Comparison of ENCODE assay signal across 15 mouse cellular contexts in the genomic region with DNA sequence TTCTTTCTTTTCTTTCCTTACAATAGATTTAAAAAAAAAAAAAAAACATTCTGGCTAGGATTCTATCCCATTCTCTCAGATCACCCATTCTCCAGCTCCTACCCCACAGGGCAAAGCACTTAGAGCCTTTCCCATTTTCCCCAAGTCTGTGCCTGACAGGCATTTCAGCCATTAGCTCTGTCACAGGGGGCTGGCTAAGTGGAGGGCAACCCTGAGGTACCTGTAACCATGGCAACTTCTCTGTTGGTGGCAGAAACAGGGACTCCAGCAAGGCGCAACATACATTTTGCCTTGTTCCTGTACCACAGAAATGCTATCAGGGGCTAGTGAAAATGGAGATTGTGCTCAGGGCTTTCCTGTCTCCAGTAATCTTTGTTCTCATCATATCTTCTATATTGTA.
A peak's percentile ranks its signal among the peaks of the same experiment; 100 is the strongest.
DNase-seq lines count a peak whose midpoint lies in the region; ATAC-seq and TF ChIP-seq lines count a peak whose summit lies in the region.
"Had no signal": no experiment of that assay in that cellular context is flagged by ENCODE, and none has a peak within 500 bp of the region (broad histone marks: within the 10 kb centered on the region; RNA-seq: fewer than 3 reads in every experiment).

No protein-coding gene starts in this region.

- no peak overlapping the region for H3K9ac ChIP-seq in forebrain, embryonic 11.5 days (ENCODE audit: low read length)
- H3K9ac ChIP-seq in hindbrain, embryonic 14.5 days = no peak overlapping the region
- no peak overlapping the region for H3K9ac ChIP-seq in midbrain, postnatal 0 days (replicated peaks; ENCODE audit: low read length, poor library complexity, severe bottlenecking)

- no peak overlapping the region for H3K4me3 ChIP-seq in forebrain, embryonic 11.5 days (ENCODE audit: low read depth, low read length)
- no peak overlapping the region for H3K4me3 ChIP-seq in hindbrain, embryonic 14.5 days (replicated peaks; ENCODE audit: low read length)
- H3K4me3 ChIP-seq in midbrain, postnatal 0 days (ENCODE audit: low read depth, low read length) = no peak overlapping the region
- H3K4me3 ChIP-seq: heart, adult 2 months had no signal

- no peak overlapping the region; the same call in 1 of the 2 replicates for H3K27ac ChIP-seq in forebrain, embryonic 11.5 days (ENCODE audit: low read depth, low read length)
- H3K27ac ChIP-seq in hindbrain, embryonic 14.5 days = peak overlapping the region; percentile 44; the same call in 1 of the 2 replicates
- H3K27ac ChIP-seq in midbrain, postnatal 0 days (ENCODE audit: low read depth, low read length) = no peak overlapping the region
- H3K27ac ChIP-seq: heart, adult 2 months; kidney, postnatal 0 days had no signal

- no peak overlapping the region for H3K4me2 ChIP-seq in forebrain, embryonic 11.5 days (ENCODE audit: low read depth, low read length, severe bottlenecking)
- H3K4me2 ChIP-seq in hindbrain, embryonic 14.5 days (replicated peaks) = no peak overlapping the region
- H3K4me2 ChIP-seq in midbrain, postnatal 0 days (ENCODE audit: low read depth, low read length, poor library complexity, severe bottlenecking) = no peak overlapping the region

- peak; percentile 88 for ATAC-seq in forebrain, embryonic 11.5 days (replicated peaks; ENCODE audit: low FRiP score)
- peak; percentile 79 for ATAC-seq in hindbrain, embryonic 14.5 days (ENCODE audit: low FRiP score)
- no peak for ATAC-seq in midbrain, postnatal 0 days (ENCODE audit: low FRiP score)
- no peak for ATAC-seq in activated CD4-positive, CD25-positive, alpha-beta regulatory T cell, adult 4 months
- ATAC-seq: lung, postnatal 0 days had no signal

- TF ChIP-seq CTCF in brain, embryonic 14.5 days (IDR thresholded peaks at IDR 0.05; ENCODE audit: borderline replicate concordance, extremely low read depth, insufficient read depth, insufficient read length) = no peak
- no peak for TF ChIP-seq CTCF in midbrain, postnatal 0 days (IDR thresholded peaks at IDR 0.05)

- H3K4me1 ChIP-seq in forebrain, embryonic 11.5 days (replicated peaks; ENCODE audit: control insufficient read depth, insufficient read depth, low read length) = peaks cover 16% of the 10 kb centered on the region; the same call in 1 of the 2 replicates
- H3K4me1 ChIP-seq in hindbrain, embryonic 14.5 days (replicated peaks; ENCODE audit: control insufficient read depth, insufficient read depth, low read length) = peaks cover 16% of the 10 kb centered on the region
- no peaks in the 10 kb centered on the region for H3K4me1 ChIP-seq in midbrain, postnatal 0 days (ENCODE audit: insufficient read depth, low read length)

- 9% methylated on average over 1 of the region's 1 CpGs for WGBS in forebrain, embryonic 11.5 days
- 12% methylated on average over 1 of the region's 1 CpGs for WGBS in hindbrain, embryonic 14.5 days
- WGBS in midbrain, postnatal 0 days = 19% methylated on average over 1 of the region's 1 CpGs

- H3K9me3 ChIP-seq in forebrain, embryonic 11.5 days (ENCODE audit: control insufficient read depth, low read length) = no peaks in the 10 kb centered on the region
- no peaks in the 10 kb centered on the region for H3K9me3 ChIP-seq in hindbrain, embryonic 14.5 days (ENCODE audit: control insufficient read depth, low read length)
- H3K9me3 ChIP-seq in midbrain, postnatal 0 days (ENCODE audit: low read length) = no peaks in the 10 kb centered on the region

- no peaks in the 10 kb centered on the region for H3K27me3 ChIP-seq in forebrain, embryonic 11.5 days (ENCODE audit: control insufficient read depth, insufficient read depth, low read length)
- no peaks in the 10 kb centered on the region for H3K27me3 ChIP-seq in hindbrain, embryonic 14.5 days (ENCODE audit: control insufficient read depth, insufficient read depth, low read length)
- no peaks in the 10 kb centered on the region for H3K27me3 ChIP-seq in midbrain, postnatal 0 days (ENCODE audit: insufficient read depth, low read length)

- peaks cover 3% of the 10 kb centered on the region; the same call in 1 of the 2 replicates for H3K36me3 ChIP-seq in forebrain, embryonic 11.5 days (ENCODE audit: control insufficient read depth, insufficient read depth, low read length)
- no peaks in the 10 kb centered on the region for H3K36me3 ChIP-seq in hindbrain, embryonic 14.5 days (replicated peaks; ENCODE audit: control insufficient read depth, insufficient read depth)
- no peaks in the 10 kb centered on the region for H3K36me3 ChIP-seq in midbrain, postnatal 0 days (ENCODE audit: insufficient read depth, low read length)

- peak; percentile 91 for DNase-seq in brain, embryonic 14.5 days (ENCODE audit: low read depth)
- peak; percentile 61 for DNase-seq in forebrain, embryonic 11.5 days (ENCODE audit: low spot score)
- DNase-seq in hindbrain, embryonic 14.5 days (ENCODE audit: low spot score) = peak; percentile 52
- DNase-seq in midbrain, postnatal 0 days (ENCODE audit: low spot score) = peak; percentile 51
- DNase-seq in kidney, postnatal 14 days = no peak
- DNase-seq in ovary, postnatal 36 days (ENCODE audit: low spot score) = no peak
- DNase-seq: adrenal gland, adult 2 months; cerebellum, postnatal 36 days; heart, adult 2 months; layer of hippocampus, postnatal 36 days; liver; right cerebral cortex, adult 18-20 months had no signal

- no peak for TF ChIP-seq POLR2A in brain, embryonic 14.5 days (IDR thresholded peaks at IDR 0.05; ENCODE audit: borderline replicate concordance, extremely low read depth, insufficient read depth, insufficient read length, poor library complexity, severe bottlenecking)

Comparison
In these comparisons a context has a peak if more than half of its experiments do, and no peak if none do; other contexts are left out.
1. DNase-seq: peak in brain, embryonic 14.5 days (single experiment), forebrain, embryonic 11.5 days (single experiment), hindbrain, embryonic 14.5 days (single experiment) and midbrain, postnatal 0 days (single experiment); none in kidney, postnatal 14 days (single experiment) and ovary, postnatal 36 days (single experiment).
2. ATAC-seq: peak in forebrain, embryonic 11.5 days (single experiment) and hindbrain, embryonic 14.5 days (single experiment); none in midbrain, postnatal 0 days (single experiment) and activated CD4-positive, CD25-positive, alpha-beta regulatory T cell, adult 4 months (single experiment).